Mouse (Mus musculus): ENCODE measurements around the gene Snrnp25. TPM values are rescaled to one million over a fixed set of nuclear protein-coding genes. Genes with fewer than 3 reads are reported as not detected.

The Snrnp25 gene
- polyA plus RNA-seq, 1 experiment from 2014 or later = 87.0 TPM

- no peak overlapping the region for H3K27ac ChIP-seq (ENCODE audit: low read depth, low read length)
- 39% methylated on average over 10 of the region's 10 CpGs for WGBS
Measured at GRCm38 (mm10) chr11:32220607-32221224, 15.5 kb downstream of the Snrnp25 start.

GRCm38 (mm10) chr11:32221225-32221950 lies 16.2 kb downstream of the Snrnp25 start:
- Histone ChIP-seq H3K9ac (ENCODE audit: low read length) (peak overlapping the region; percentile 81), H3K9me3 (ENCODE audit: control insufficient read depth, low read length) (no peaks in the 10 kb centered on the region), H3K4me1 (ENCODE audit: control insufficient read depth, insufficient read depth, low read length) (peaks cover 22% of the 10 kb centered on the region), H3K4me3 (ENCODE audit: low read depth, low read length) (peak overlapping the region; percentile 72), H3K27me3 (ENCODE audit: control insufficient read depth, insufficient read depth, low read length) (peaks cover 18% of the 10 kb centered on the region), H3K36me3 (ENCODE audit: control insufficient read depth, insufficient read depth, low read length) (no peaks in the 10 kb centered on the region), H3K4me2 (peak overlapping the region; percentile 99), H3K27ac (ENCODE audit: low read depth, low read length) (peak overlapping the region; percentile 35)
- under 1% methylated on average over 38 of the region's 46 CpGs for WGBS
- peak; percentile 48 for ATAC-seq (ENCODE audit: low FRiP score)
- DNase-seq (ENCODE audit: low spot score, missing footprints) = peak; percentile 96

More at GRCm38 (mm10) chr11:32220607-32221224, 15.5 kb downstream of the Snrnp25 start:
- Histone ChIP-seq H3K9me3 (ENCODE audit: control insufficient read depth, low read length) (no peaks in the 10 kb centered on the region), H3K9ac (ENCODE audit: low read length) (peak overlapping the region; percentile 81), H3K4me1 (ENCODE audit: control insufficient read depth, insufficient read depth, low read length) (peaks cover 22% of the 10 kb centered on the region), H3K4me3 (ENCODE audit: low read depth, low read length) (peak overlapping the region; percentile 72), H3K4me2 (peak overlapping the region; percentile 99), H3K36me3 (ENCODE audit: control insufficient read depth, insufficient read depth, low read length) (no peaks in the 10 kb centered on the region), H3K27me3 (ENCODE audit: control insufficient read depth, insufficient read depth, low read length) (peaks cover 18% of the 10 kb centered on the region)
- ATAC-seq (ENCODE audit: low FRiP score) (no peak; the same call in none of the 2 replicates), DNase-seq (ENCODE audit: low spot score, missing footprints) (no peak)

DNA sequence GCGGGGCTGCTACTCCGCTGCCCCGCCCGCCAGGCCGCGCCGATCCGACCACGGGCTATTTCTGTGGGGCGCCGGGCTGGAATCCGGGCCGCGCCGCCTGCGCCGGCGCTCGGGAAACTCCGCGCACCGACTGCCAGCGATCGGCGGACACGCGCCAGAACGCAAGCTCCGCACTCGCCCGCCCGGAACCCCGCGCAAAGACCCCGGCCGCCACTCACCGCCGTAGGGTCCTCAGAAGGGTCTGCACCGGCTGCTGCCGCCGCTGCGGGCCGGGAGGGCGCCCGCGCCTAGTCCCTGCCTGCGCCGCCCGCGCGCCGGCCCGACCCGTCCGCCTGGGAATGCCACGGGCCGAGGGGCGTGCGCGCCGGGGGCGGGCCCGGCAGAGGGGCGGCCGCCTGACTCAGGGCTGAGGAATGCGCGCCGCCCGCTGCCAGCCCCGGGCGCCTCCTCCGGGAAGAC lies 16.8 kb downstream of the Snrnp25 start, which contains the start of gene Rhbdf1:
Rhbdf1 (minus strand) TSS at position 350 of the 459 bp plus-strand sequence.
- H3K9ac ChIP-seq (ENCODE audit: low read length) = peak within 1 kb of the TSS; percentile 81
- H3K9me3 ChIP-seq (ENCODE audit: control insufficient read depth, low read length) = no peaks in the 10 kb centered on the region
- peaks cover 18% of the 10 kb centered on the region for H3K27me3 ChIP-seq (ENCODE audit: control insufficient read depth, insufficient read depth, low read length)
- peak within 1 kb of the TSS; percentile 35 for H3K27ac ChIP-seq (ENCODE audit: low read depth, low read length)
- WGBS = under 1% methylated on average over 56 of the region's 72 CpGs
- DNase-seq (ENCODE audit: low spot score, missing footprints) = peak; percentile 94
- H3K4me1 ChIP-seq (ENCODE audit: control insufficient read depth, insufficient read depth, low read length) = peaks cover 25% of the 10 kb centered on the region
- peak within 1 kb of the TSS; percentile 99 for H3K4me2 ChIP-seq
- H3K36me3 ChIP-seq (ENCODE audit: control insufficient read depth, insufficient read depth, low read length) = no peaks in the 10 kb centered on the region
- H3K4me3 ChIP-seq (ENCODE audit: low read depth, low read length) = peak within 1 kb of the TSS; percentile 72
- ATAC-seq (ENCODE audit: low FRiP score) = peak; percentile 60

DNA sequence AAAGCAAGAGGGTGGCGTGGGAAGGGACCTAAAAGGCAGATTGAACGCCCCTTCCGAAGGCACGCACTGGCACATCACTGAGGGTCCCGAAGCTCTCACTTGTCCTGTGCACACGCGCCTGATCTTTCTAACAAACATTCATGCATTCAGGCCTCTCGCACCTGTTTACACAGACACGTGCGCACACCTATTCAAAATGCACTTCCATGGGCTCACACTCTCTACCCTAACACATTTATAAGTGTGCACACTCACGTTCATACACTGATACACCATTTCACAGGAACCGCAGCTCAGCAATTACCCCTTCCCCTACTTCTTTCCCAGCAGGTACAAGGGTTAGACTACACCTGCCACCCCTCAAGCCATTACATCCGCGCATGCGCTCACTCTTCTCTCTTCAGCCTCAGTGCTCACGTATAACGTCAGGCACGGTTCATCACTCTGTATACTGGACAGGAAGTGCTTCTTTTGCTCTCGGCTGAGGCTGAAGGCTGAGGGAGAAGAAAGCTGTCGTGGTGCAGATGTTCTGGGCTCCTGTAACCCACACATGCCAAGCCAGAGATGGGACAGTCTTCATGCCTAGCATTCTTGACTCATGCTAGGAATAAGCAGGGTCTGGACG lies 17.5 kb downstream of the Snrnp25 start:
- Histone ChIP-seq H3K27me3 (ENCODE audit: control insufficient read depth, insufficient read depth, low read length) (peaks cover 18% of the 10 kb centered on the region), H3K27ac (ENCODE audit: low read depth, low read length) (no peak overlapping the region), H3K4me1 (ENCODE audit: control insufficient read depth, insufficient read depth, low read length) (peaks cover 30% of the 10 kb centered on the region), H3K9ac (ENCODE audit: low read length) (peak overlapping the region; percentile 81), H3K36me3 (ENCODE audit: control insufficient read depth, insufficient read depth, low read length) (no peaks in the 10 kb centered on the region), H3K4me3 (ENCODE audit: low read depth, low read length) (peak overlapping the region; percentile 72), H3K4me2 (peak overlapping the region; percentile 99), H3K9me3 (ENCODE audit: control insufficient read depth, low read length) (no peaks in the 10 kb centered on the region)
- DNase-seq (ENCODE audit: low spot score, missing footprints) (peak; percentile 88), ATAC-seq (ENCODE audit: low FRiP score) (no peak)
- 9% methylated on average over 21 of the region's 21 CpGs for WGBS

- WGBS = 68% methylated on average over 4 of the region's 4 CpGs
- ATAC-seq (ENCODE audit: low FRiP score) = no peak
- Histone ChIP-seq H3K4me3 (ENCODE audit: low read depth, low read length) (no peak overlapping the region), H3K27me3 (ENCODE audit: control insufficient read depth, insufficient read depth, low read length) (peaks cover 18% of the 10 kb centered on the region), H3K9me3 (ENCODE audit: control insufficient read depth, low read length) (no peaks in the 10 kb centered on the region), H3K36me3 (ENCODE audit: control insufficient read depth, insufficient read depth, low read length) (no peaks in the 10 kb centered on the region), H3K4me1 (ENCODE audit: control insufficient read depth, insufficient read depth, low read length) (peaks cover 30% of the 10 kb centered on the region), H3K9ac (ENCODE audit: low read length) (no peak overlapping the region), H3K27ac (ENCODE audit: low read depth, low read length) (no peak overlapping the region), H3K4me2 (no peak overlapping the region)
- peak; percentile 17 for DNase-seq (ENCODE audit: low spot score, missing footprints)
Measured at GRCm38 (mm10) chr11:32223297-32223967, 18.2 kb downstream of the Snrnp25 start.

DNA sequence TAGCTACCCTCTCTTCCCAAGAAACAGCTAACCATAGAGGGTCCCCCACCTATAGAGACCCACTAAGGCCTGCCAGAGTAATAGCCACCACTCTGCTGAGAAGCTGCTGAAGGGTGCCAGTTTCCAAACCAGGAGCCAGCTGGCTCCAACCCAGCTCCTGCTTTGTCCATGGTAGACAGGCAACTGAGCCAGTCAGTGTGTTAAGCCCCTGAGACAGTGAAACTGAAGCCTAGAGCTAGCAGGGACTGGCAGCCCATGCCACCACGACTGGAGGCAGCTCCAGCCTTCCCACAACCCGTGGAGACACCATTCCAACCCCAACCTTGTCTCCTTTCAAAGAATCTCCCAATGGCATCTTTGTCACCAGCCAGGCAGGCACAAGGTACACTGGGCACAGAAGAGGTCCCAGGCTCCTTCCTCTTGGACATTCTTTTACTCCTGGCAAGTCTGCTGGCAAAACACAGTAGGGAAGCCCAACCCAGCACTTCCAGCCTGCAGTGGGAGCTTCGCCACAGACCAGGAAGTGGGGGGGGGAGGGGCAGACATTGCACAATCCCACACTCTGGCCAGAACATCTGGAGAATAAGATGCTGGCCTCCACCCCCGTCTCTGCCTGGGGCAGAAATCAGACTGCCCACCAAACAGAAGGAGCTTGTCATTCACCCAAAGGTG lies 19.4 kb downstream of the Snrnp25 start:
- Histone ChIP-seq H3K27ac (ENCODE audit: low read depth, low read length) (no peak overlapping the region), H3K4me2 (no peak overlapping the region), H3K27me3 (ENCODE audit: control insufficient read depth, insufficient read depth, low read length) (peaks cover 18% of the 10 kb centered on the region), H3K4me3 (ENCODE audit: low read depth, low read length) (no peak overlapping the region), H3K4me1 (ENCODE audit: control insufficient read depth, insufficient read depth, low read length) (peaks cover 28% of the 10 kb centered on the region), H3K9me3 (ENCODE audit: control insufficient read depth, low read length) (no peaks in the 10 kb centered on the region), H3K9ac (ENCODE audit: low read length) (no peak overlapping the region), H3K36me3 (ENCODE audit: control insufficient read depth, insufficient read depth, low read length) (0 out of 2 replicates have a peak, but pooled peaks cover 3% of the 10 kb centered on the region)
- DNase-seq (ENCODE audit: low spot score, missing footprints) (peak; percentile 82), ATAC-seq (ENCODE audit: low FRiP score) (no peak)
- 38% methylated on average over 4 of the region's 4 CpGs for WGBS

- H3K4me2 ChIP-seq = no peak overlapping the region
- ATAC-seq (ENCODE audit: low FRiP score) = no peak
Measured at GRCm38 (mm10) chr11:32225222-32226104, 20.2 kb downstream of the Snrnp25 start.

More at GRCm38 (mm10) chr11:32225222-32226104, 20.2 kb downstream of the Snrnp25 start:
- H3K4me1 ChIP-seq (ENCODE audit: control insufficient read depth, insufficient read depth, low read length) = peaks cover 28% of the 10 kb centered on the region
- peaks cover 18% of the 10 kb centered on the region for H3K27me3 ChIP-seq (ENCODE audit: control insufficient read depth, insufficient read depth, low read length)
- no peak overlapping the region for H3K9ac ChIP-seq (ENCODE audit: low read length)
- DNase-seq (ENCODE audit: low spot score, missing footprints) = peak; percentile 82
- no peaks in the 10 kb centered on the region for H3K9me3 ChIP-seq (ENCODE audit: control insufficient read depth, low read length)
- WGBS = 69% methylated on average over 7 of the region's 7 CpGs
- H3K27ac ChIP-seq (ENCODE audit: low read depth, low read length) = no peak overlapping the region
- 0 out of 2 replicates have a peak, but pooled peaks cover 3% of the 10 kb centered on the region for H3K36me3 ChIP-seq (ENCODE audit: control insufficient read depth, insufficient read depth, low read length)
- no peak overlapping the region for H3K4me3 ChIP-seq (ENCODE audit: low read depth, low read length)
